Comparison of ENCODE assay signal across 8 mouse cellular contexts in the genomic region with DNA sequence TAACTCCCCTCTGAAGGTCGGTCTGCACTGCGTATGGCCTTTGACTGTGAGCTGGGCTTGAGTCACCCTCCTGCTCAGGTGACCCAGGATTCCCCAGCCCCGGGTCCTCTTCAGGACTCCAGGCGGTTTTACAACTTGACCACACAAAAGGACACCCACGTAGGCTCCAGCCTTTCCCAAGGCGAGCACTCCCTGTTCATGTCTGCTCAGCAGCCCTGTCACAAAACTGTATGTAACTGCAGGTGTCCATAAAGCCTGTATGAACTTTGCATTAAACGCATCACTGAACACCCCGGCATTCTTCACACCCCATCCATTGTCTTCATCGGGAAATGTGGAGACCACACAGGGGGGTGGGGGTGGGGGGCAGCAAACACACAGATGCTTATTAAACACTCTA. TPM values are rescaled to one million over a fixed set of nuclear protein-coding genes. Genes with fewer than 3 reads are reported as not detected.
DNase-seq lines count a peak whose midpoint lies in the region; ATAC-seq and TF ChIP-seq lines count a peak whose summit lies in the region.
"Had no signal": no experiment of that assay in that cellular context is flagged by ENCODE, and none has a peak within 500 bp of the region (broad histone marks: within the 10 kb centered on the region; RNA-seq: fewer than 3 reads in every experiment).

No protein-coding gene starts in this region.

- no peak for TF ChIP-seq CTCF in forebrain, postnatal 0 days (IDR thresholded peaks at IDR 0.05; ENCODE audit: low read depth)

- H3K4me2 ChIP-seq in forebrain, postnatal 0 days (ENCODE audit: low read depth), result peak overlapping the region; percentile 61

- peak overlapping the region; percentile 92; the same call in 1 of the 2 replicates for H3K27ac ChIP-seq in forebrain, postnatal 0 days (ENCODE audit: low read depth, low read length)
- H3K27ac ChIP-seq in midbrain, embryonic 10.5 days (replicated peaks), result peak overlapping the region; percentile 96

- no peaks in the 10 kb centered on the region for H3K27me3 ChIP-seq in forebrain, postnatal 0 days (ENCODE audit: insufficient read depth, low read length)
- H3K27me3 ChIP-seq in midbrain, embryonic 10.5 days (ENCODE audit: low read depth, poor library complexity, severe bottlenecking), result no peaks in the 10 kb centered on the region

- WGBS in forebrain, postnatal 0 days, result 7% methylated on average over 9 of the region's 9 CpGs
- 14% methylated on average over 9 of the region's 9 CpGs for WGBS in midbrain, embryonic 10.5 days

- no peaks in the 10 kb centered on the region for H3K4me1 ChIP-seq in forebrain, postnatal 0 days (ENCODE audit: insufficient read depth)
- H3K4me1 ChIP-seq in midbrain, embryonic 10.5 days, result peaks cover 27% of the 10 kb centered on the region

- H3K4me3 ChIP-seq in forebrain, postnatal 0 days (ENCODE audit: low read depth, low read length), result peak overlapping the region; percentile 93
- peak overlapping the region; percentile 81 for H3K4me3 ChIP-seq in midbrain, embryonic 10.5 days

- no peak for ATAC-seq in forebrain, postnatal 0 days
- no peak for ATAC-seq in CD4-positive, CD25-positive, alpha-beta regulatory T cell, adult 4 months

- H3K36me3 ChIP-seq in forebrain, postnatal 0 days (ENCODE audit: insufficient read depth), result no peaks in the 10 kb centered on the region
- peaks cover 20% of the 10 kb centered on the region for H3K36me3 ChIP-seq in midbrain, embryonic 10.5 days

- H3K9me3 ChIP-seq in forebrain, postnatal 0 days (ENCODE audit: low read length), result no peaks in the 10 kb centered on the region
- H3K9me3 ChIP-seq in midbrain, embryonic 10.5 days (replicated peaks), result no peaks in the 10 kb centered on the region

- DNase-seq in testis, postnatal 10 days (ENCODE audit: low spot score), result peak; percentile 36
- DNase-seq in testis, postnatal 14 days (ENCODE audit: low spot score), result no peak
- no peak for DNase-seq in forebrain, postnatal 0 days
- peak; percentile 46 for DNase-seq in midbrain, embryonic 10.5 days (ENCODE audit: low spot score)
- DNase-seq in right cerebral cortex, adult 2 months (ENCODE audit: low spot score in 2 of 2), result no peak
- no peak for DNase-seq in urinary bladder, postnatal 25 days (ENCODE audit: low spot score)
- DNase-seq: right cerebral cortex, postnatal 25 days had no signal

- H3K9ac ChIP-seq in forebrain, postnatal 0 days, result peak overlapping the region; percentile 84

RNA-seq across cellular contexts. Expression of a gene that starts 1.2 kb away (rescaled TPM):
- 19.4 and 20.2 TPM in 2 replicates for total RNA-seq in forebrain, postnatal 0 days (2014; rRNA removed)
- polyA plus RNA-seq in forebrain, postnatal 0 days (2015; fragmentation: Nextera tagmentation; extraction: Ambion mirVana), result 13.5 and 27.8 TPM in 2 replicates
- 11.5 and 12.4 TPM in 2 replicates for polyA plus RNA-seq in midbrain, embryonic 10.5 days (2016; fragmentation: Nextera tagmentation; extraction: Ambion mirVana)
- under 1 TPM in 1 of 2 experiments, not detected in 1; 0.39 TPM for polyA plus RNA-seq in CD4-positive, CD25-positive, alpha-beta regulatory T cell, adult 4 months (2017; shearing (Covaris generic))

RNA-seq across cellular contexts. Expression of a gene that starts 51.2 kb away (rescaled TPM):
- 40.5 and 44.0 TPM in 2 replicates for total RNA-seq in forebrain, postnatal 0 days (2014; rRNA removed)
- 48.4 and 49.3 TPM in 2 replicates for polyA plus RNA-seq in forebrain, postnatal 0 days (2015; fragmentation: Nextera tagmentation; extraction: Ambion mirVana)
- 32.8 and 34.7 TPM in 2 replicates for polyA plus RNA-seq in midbrain, embryonic 10.5 days (2016; fragmentation: Nextera tagmentation; extraction: Ambion mirVana)
- 10 to 100 TPM; 10.9 to 15.3 TPM for polyA plus RNA-seq in CD4-positive, CD25-positive, alpha-beta regulatory T cell, adult 4 months (2017; shearing (Covaris generic))

Comparison
In these comparisons a context has a peak if more than half of its experiments do, and no peak if none do; other contexts are left out.
1. DNase-seq: peak in testis, postnatal 10 days (single experiment) and midbrain, embryonic 10.5 days (single experiment); none in testis, postnatal 14 days (single experiment), forebrain, postnatal 0 days (single experiment), right cerebral cortex, adult 2 months (0 of 2) and urinary bladder, postnatal 25 days (single experiment).